Mouse (Mus musculus): Measurements from ENCODE around the gene Mthfd1l.

DNA sequence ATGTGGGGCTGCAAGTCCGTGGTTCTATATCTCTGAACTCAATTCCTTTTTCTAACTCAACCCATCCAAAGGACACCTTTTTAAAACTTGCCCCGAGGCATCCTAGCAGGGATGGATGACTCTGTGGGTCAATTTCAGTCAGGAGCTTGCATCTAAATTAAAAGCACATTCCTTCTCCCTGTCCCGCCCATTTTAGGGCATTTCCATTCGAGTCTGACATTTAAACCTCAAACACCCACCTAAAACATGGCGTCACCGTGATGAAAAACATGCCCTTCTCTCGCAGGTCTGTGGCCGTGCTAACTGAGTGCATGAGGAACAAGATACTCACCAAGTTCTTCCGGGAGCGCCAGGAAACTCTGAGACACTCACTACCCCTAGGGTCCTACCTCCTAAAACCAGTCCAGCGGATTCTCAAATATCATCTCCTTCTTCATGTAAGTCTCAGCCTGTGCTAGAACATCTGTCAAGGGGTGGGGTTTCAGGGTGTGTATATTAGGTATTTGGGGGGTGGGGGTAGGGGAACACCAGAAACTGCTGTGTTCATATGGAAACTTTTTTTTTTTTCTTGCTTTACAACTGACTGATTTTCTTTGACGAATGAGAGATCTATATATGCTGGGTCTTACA lies 39.5 kb upstream of the Mthfd1l start:
- no peak for TF ChIP-seq POLR2A (IDR thresholded peaks at IDR 0.05; ENCODE audit: borderline replicate concordance, control insufficient read depth, low read depth, low read length)
- TF ChIP-seq CTCF (IDR thresholded peaks at IDR 0.05; ENCODE audit: control insufficient read depth, insufficient read depth, low read length) = no peak
